Mouse (Mus musculus): ENCODE measurements around the gene Cyb5rl. TPM values are rescaled to one million over a fixed set of nuclear protein-coding genes. Genes with fewer than 3 reads are reported as not detected.

Gene Cyb5rl
- polyA plus RNA-seq, 1 experiment from 2014 or later, result 4.5 TPM

DNA sequence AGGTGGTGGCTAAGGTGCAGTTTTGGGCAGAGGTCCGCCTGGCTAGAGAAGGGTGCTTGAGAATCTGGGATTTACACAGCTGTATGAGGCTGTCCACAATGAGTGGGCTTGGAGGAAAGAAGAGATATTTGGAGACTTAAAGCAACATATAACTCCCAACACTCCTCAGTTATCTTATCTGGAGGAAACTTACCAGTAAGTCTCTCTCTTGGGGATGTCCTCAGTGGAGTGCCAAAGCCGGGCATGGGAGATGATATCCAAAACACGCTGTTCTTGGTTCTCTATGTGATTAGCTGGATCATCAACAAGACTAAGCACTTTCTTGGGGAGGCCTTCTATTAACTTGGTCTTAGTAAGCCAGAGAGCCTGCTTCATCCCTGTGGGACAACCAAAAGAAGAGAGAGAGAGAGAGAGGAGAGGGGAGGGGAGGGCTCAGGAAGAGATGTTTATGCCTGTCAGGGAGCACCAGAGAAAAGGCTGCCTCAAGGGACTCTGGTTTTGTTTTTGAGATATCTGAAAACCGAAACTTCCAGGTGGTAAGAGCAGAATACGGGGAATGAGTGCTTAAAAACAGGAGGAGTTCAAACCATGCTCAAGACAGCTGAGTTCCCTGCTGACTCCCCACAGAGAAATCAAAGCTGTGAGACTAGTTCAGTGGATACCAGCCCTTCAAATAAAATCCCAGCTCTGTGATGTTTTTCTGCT lies 2.2 kb upstream of the Cyb5rl start:
- H3K4me1 ChIP-seq (replicated peaks), result peaks cover 20% of the 10 kb centered on the region
- peaks cover 51% of the 10 kb centered on the region for H3K36me3 ChIP-seq
- H3K4me2 ChIP-seq, result no peak overlapping the region
- ATAC-seq (ENCODE audit: low read depth), result no peak
- no peak overlapping the region for H3K27ac ChIP-seq (replicated peaks)
- no peak overlapping the region for H3K4me3 ChIP-seq
- H3K9me3 ChIP-seq, result no peaks in the 10 kb centered on the region
- H3K27me3 ChIP-seq, result no peaks in the 10 kb centered on the region
- 92% methylated on average over 5 of the region's 5 CpGs for WGBS
- H3K9ac ChIP-seq, result no peak overlapping the region

DNA sequence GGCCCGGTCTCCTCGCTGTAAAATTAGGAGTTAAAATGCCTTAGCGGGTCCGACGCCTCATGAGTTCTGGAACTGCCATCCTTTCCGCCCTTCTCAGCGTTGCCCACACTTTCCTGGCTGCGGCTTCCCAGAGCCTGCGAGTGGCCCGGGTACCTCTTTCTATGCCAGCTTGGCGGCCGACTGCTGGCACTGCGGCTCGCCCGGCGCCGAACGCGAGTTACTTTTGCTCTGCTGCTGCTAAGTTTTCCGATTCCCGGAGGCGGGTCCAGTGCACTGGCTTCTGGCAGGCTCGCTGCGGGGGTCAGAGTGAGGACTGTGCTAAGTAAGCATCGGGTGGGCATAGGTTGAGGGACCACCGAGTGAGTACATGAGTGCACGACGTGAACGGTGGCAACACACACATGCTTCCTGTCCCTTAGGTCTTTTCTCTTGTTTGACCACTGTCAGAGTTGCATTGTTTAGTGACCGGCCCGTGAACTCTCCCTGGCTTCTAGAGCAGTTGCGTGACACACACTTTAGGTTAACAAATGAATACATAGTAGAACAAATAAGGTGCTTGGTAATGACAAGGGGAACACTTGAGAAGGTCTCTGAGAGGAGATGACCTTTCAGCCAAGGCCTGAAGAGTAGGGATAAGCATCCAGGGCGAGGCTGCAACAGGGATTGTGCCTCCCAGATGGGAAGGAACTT lies 508 bp downstream of the Cyb5rl start:
- peak overlapping the region; percentile 98 for H3K4me2 ChIP-seq
- H3K4me3 ChIP-seq, result peak overlapping the region; percentile 70
- peaks cover 20% of the 10 kb centered on the region for H3K4me1 ChIP-seq (replicated peaks)
- H3K9ac ChIP-seq, result peak overlapping the region; percentile 85
- WGBS, result 3% methylated on average over 33 of the region's 33 CpGs
- no peaks in the 10 kb centered on the region for H3K27me3 ChIP-seq
- H3K9me3 ChIP-seq, result no peaks in the 10 kb centered on the region
- H3K36me3 ChIP-seq, result peaks cover 24% of the 10 kb centered on the region
- peak overlapping the region; percentile 42; the same call in 1 of the 2 replicates for H3K27ac ChIP-seq (replicated peaks)
- peak; percentile 48 for ATAC-seq (ENCODE audit: low read depth)

DNA sequence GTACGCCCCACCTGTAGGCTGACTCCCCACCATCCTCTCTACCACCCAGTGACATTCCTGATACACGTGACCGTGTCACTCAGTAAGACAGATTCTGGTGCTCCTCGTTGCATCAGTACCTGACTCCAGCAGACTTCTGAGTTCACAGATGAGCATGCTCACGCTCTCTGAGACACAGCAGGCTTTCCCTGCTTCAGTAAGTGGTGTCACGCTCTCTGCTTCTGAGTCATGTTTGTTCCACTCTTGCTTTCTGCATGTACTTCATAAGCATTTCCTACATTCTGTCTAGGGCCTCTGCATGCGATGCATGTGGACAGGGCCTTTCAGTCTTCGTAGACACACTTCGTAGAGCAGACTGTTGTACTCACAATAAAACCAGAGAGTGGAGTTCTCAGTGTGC lies 5.6 kb downstream of the Cyb5rl start:
- Histone ChIP-seq H3K9ac (no peak overlapping the region), H3K4me3 (no peak overlapping the region), H3K27me3 (no peaks in the 10 kb centered on the region), H3K9me3 (no peaks in the 10 kb centered on the region), H3K36me3 (no peaks in the 10 kb centered on the region), H3K4me1 (replicated peaks) (peaks cover 6% of the 10 kb centered on the region), H3K27ac (replicated peaks) (no peak overlapping the region), H3K4me2 (no peak overlapping the region)
- 82% methylated on average over 9 of the region's 9 CpGs for WGBS
- ATAC-seq (ENCODE audit: low read depth), result no peak

DNA sequence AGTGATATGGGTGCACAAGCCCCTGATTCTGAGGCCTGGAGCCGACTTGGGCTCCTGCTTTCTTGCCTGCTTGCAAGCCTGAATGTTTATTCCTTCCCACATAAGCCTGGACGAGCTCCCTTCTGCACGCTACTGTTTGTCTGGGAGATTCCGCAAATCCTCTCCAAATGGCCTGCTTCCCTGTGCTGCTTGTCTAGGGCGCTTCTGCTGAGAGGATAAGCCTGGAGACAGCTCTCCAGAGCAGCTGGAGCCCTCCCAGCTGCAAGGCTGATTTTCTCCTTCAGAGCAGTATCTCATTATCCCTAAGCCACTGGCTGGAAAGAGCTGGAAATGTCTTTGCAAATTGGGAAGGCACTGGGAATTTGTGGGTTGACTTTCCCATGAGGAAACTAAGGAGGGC lies 8.7 kb downstream of the Cyb5rl start:
- Histone ChIP-seq H3K4me1 (replicated peaks) (no peaks in the 10 kb centered on the region), H3K36me3 (no peaks in the 10 kb centered on the region), H3K4me3 (no peak overlapping the region), H3K4me2 (no peak overlapping the region), H3K27me3 (no peaks in the 10 kb centered on the region), H3K27ac (replicated peaks) (0 out of 2 replicates have a peak overlapping the region, but pooled peaks have one; percentile 18), H3K9ac (no peak overlapping the region), H3K9me3 (no peaks in the 10 kb centered on the region)
- no peak for ATAC-seq (ENCODE audit: low read depth)
- WGBS, result 76% methylated on average over 5 of the region's 5 CpGs

DNA sequence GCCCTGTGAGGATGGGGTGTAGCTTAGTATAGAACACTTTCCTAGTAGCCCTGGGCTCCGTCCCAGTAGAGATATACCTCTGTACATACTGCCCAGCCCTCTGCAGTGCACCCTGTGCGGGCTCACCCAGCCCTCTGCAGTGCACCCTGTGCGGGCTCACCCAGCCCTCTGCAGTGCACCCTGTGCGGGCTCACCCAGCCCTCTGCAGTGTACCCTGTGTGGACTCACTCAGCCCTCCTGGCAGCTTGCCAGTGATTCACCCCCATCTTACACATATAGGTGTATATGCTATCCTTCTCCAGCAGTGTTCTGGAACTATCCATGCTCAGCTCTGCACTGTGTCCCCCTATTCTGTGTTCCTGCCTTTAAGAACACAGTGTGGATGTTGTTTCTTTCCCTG lies 12.1 kb downstream of the Cyb5rl start:
- H3K9ac ChIP-seq, result no peak overlapping the region
- no peak overlapping the region for H3K27ac ChIP-seq (replicated peaks)
- no peak; the same call in 1 of the 2 replicates for ATAC-seq (ENCODE audit: low read depth)
- H3K27me3 ChIP-seq, result no peaks in the 10 kb centered on the region
- no peak overlapping the region for H3K4me3 ChIP-seq
- H3K4me1 ChIP-seq (replicated peaks), result peaks cover 8% of the 10 kb centered on the region
- no peaks in the 10 kb centered on the region for H3K36me3 ChIP-seq
- no peak overlapping the region for H3K4me2 ChIP-seq
- H3K9me3 ChIP-seq, result no peaks in the 10 kb centered on the region
- WGBS, result 79% methylated on average over 4 of the region's 4 CpGs

DNA sequence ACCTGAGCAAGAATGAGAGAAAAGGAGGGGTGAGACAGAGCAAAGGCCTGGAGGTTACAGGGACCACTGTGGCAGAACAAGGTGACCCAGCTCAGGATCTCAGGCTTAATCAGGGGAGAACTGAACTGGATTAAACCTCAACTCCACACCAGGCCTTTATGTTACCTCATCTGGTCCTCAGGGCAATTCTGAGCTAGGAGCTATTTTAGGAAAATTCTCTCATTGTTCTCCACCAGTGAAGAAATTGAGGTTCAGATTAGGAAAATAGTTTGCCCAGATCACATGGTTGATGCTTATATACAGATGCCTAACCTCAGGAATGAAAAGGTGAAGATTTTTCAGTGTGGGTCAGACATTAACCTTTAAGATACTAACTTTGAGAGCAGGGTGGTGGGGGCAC lies 12.9 kb downstream of the Cyb5rl start:
- no peak for ATAC-seq (ENCODE audit: low read depth)
- H3K27me3 ChIP-seq, result no peaks in the 10 kb centered on the region
- no peaks in the 10 kb centered on the region for H3K9me3 ChIP-seq
- no peak overlapping the region for H3K9ac ChIP-seq
- H3K4me3 ChIP-seq, result no peak overlapping the region
- H3K27ac ChIP-seq (replicated peaks), result no peak overlapping the region
- peaks cover 16% of the 10 kb centered on the region for H3K4me1 ChIP-seq (replicated peaks)
- no peak overlapping the region for H3K4me2 ChIP-seq
- no peaks in the 10 kb centered on the region for H3K36me3 ChIP-seq

DNA sequence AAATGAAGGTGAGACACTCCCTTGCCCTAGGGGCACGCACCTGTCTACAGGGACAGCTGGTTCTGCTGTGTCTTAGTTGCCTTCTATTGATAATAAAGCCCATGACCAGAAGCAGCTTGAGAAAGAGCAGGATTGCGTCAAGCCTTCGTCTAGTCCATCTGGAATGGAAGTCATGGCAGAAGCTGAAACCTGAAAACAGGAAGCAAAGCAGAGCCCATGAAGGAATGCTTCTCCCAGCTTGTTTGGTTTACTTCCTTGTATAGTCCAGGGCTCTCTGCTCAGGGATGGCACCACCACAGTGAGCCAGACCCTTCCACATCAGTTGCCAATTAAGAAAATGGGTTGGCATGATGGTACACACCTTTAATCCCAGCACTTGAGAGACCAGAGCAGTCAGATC lies 15.4 kb downstream of the Cyb5rl start:
- no peak overlapping the region for H3K4me2 ChIP-seq
- H3K27ac ChIP-seq (replicated peaks), result no peak overlapping the region
- no peak overlapping the region for H3K4me3 ChIP-seq
- H3K4me1 ChIP-seq (replicated peaks), result peaks cover 25% of the 10 kb centered on the region
- 93% methylated on average over 3 of the region's 3 CpGs for WGBS
- ATAC-seq (ENCODE audit: low read depth), result no peak
- H3K9ac ChIP-seq, result no peak overlapping the region
- no peaks in the 10 kb centered on the region for H3K36me3 ChIP-seq
- no peaks in the 10 kb centered on the region for H3K9me3 ChIP-seq
- H3K27me3 ChIP-seq, result no peaks in the 10 kb centered on the region

DNA sequence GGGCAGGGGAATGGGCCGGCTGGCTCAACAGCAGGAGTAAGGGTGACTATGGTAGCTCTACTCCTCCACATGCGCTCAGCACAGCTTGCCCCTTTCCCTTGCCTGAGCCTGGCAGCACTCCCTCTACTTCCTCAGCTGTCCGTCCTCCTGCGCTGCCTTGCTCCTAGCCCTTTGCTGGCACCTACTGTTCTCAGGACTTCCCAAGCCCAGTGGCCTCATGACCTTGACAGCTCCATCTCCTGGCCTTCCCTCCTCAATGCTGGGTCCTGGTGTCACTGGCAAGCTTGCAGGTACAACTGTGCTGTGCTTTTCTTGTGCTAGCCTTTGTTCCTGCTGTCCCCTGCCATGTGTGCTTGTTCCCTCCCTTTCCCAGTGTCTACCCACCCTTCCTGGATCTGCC lies 16.3 kb downstream of the Cyb5rl start:
- WGBS, result 89% methylated on average over 4 of the region's 4 CpGs
- Histone ChIP-seq H3K27ac (replicated peaks) (peak overlapping the region; percentile 86; the same call in 1 of the 2 replicates), H3K36me3 (no peaks in the 10 kb centered on the region), H3K4me2 (no peak overlapping the region), H3K4me1 (replicated peaks) (peaks cover 25% of the 10 kb centered on the region), H3K9me3 (no peaks in the 10 kb centered on the region), H3K9ac (no peak overlapping the region), H3K27me3 (no peaks in the 10 kb centered on the region), H3K4me3 (no peak overlapping the region)
- ATAC-seq (ENCODE audit: low read depth), result no peak

DNA sequence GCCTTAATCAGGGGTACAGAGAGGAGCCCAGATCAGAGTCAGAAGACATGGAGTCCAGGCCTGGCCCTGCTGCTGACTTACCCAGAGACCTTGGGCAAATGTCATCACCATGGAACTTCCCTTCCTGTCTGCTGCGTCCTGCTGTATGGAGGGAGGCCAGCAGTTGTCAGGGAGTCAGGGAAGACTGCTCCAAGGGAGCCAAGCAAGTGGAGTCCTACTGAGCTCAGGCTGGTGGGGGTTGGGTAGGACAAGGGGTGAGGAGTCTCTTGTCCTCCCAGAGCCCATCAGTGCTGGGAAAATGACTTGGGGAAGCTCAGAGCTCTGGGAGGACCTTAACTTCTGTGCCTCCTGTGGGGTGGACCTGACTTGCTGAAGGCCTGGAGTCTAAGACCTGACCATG lies 17.6 kb downstream of the Cyb5rl start:
- Histone ChIP-seq H3K4me2 (no peak overlapping the region), H3K9me3 (no peaks in the 10 kb centered on the region), H3K9ac (peak overlapping the region; percentile 41; the same call in 1 of the 2 replicates), H3K4me3 (no peak overlapping the region), H3K4me1 (replicated peaks) (peaks cover 25% of the 10 kb centered on the region), H3K27ac (replicated peaks) (peak overlapping the region; percentile 86), H3K27me3 (no peaks in the 10 kb centered on the region), H3K36me3 (no peaks in the 10 kb centered on the region)
- ATAC-seq (ENCODE audit: low read depth), result peak; percentile 80
- 13% methylated on average over 1 of the region's 1 CpGs for WGBS

DNA sequence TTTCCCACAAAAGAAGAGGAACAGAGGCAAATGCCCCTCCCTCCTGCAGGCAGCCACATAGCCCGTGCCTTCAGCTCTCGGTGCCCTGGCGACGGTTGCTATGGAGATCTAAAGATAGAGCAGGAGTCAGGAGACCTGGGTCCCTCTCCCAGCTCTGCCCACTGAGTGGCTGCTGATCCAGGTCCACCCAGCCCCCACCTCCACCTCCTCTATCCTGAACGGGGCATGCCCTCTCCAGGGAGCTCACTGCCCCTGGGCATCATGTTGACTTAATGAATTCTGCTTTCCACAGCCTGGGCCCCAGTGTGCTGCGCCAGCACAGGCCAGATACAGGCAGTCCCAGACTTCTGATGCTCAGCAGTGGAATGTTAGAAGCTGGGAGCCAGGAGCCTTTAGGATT lies 18.1 kb downstream of the Cyb5rl start:
- WGBS, result 3% methylated on average over 6 of the region's 6 CpGs
- no peaks in the 10 kb centered on the region for H3K9me3 ChIP-seq
- no peak overlapping the region for H3K4me2 ChIP-seq

DNA sequence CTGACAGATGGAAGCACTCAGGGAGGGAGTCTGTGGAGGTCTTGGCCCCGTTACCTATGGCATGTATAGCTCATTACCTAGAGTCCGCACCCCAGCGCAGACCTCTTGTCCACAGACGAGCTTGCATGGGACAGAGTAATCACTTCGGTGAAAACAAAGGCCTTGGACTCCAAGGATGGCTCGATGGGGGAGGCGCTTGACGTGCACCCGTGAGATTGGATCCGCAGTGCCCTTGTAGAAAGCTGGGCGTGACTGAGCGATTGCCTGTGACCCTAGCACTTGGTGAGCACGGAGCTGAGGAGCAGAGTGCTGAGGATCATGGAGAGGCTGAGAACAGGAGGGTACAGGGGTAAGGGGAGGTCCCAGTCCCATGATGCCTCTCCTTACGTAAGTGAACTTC lies 24.9 kb downstream of the Cyb5rl start:
- ATAC-seq (ENCODE audit: low read depth), result no peak
- Histone ChIP-seq H3K27me3 (no peaks in the 10 kb centered on the region), H3K36me3 (no peaks in the 10 kb centered on the region), H3K27ac (replicated peaks) (no peak overlapping the region), H3K9ac (no peak overlapping the region), H3K4me3 (no peak overlapping the region), H3K9me3 (no peaks in the 10 kb centered on the region), H3K4me1 (replicated peaks) (peaks cover 17% of the 10 kb centered on the region), H3K4me2 (no peak overlapping the region)
- WGBS, result 84% methylated on average over 14 of the region's 14 CpGs

More for the DNA sequence above, 18.1 kb downstream of the Cyb5rl start:
- no peaks in the 10 kb centered on the region for H3K27me3 ChIP-seq
- peak overlapping the region; percentile 41; the same call in 1 of the 2 replicates for H3K9ac ChIP-seq
- H3K36me3 ChIP-seq, result no peaks in the 10 kb centered on the region
- peak; percentile 96 for ATAC-seq (ENCODE audit: low read depth)
- peak overlapping the region; percentile 86 for H3K27ac ChIP-seq (replicated peaks)
- peaks cover 25% of the 10 kb centered on the region for H3K4me1 ChIP-seq (replicated peaks)
- no peak overlapping the region for H3K4me3 ChIP-seq

DNA sequence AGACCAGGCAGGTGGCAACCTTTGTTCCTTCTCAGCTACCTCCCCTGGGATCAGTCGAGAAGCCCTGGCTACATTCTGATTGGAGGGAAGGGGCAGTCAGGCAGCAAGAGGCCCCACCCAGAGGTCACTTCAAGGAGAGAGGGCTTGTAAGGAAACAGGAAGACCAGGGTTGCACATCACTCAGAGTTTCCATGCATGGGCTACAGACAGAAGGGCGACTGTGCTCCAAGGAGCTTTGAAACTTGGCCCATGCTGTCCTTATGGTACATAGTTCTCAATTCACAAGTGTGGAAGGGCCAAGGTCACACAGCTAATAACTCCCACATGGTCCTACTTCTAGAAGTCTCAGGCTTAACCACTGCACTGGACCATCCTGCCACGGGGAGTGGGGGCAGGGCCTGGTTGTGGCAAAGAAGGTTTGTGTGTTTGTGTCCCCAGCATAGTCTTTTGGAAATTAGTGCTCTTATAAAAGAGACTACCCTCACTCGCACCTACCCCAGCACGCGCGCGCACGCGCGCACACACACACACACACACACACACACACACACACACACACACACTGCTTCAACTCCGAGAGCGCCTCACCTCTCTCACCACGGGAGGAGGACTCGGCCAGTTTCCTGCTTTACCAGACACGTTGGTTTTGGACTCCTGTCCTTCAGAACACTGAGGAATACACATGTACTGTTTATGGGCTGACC lies 27.8 kb downstream of the Cyb5rl start:
- no peak overlapping the region for H3K4me2 ChIP-seq
- no peak overlapping the region for H3K4me3 ChIP-seq
- no peaks in the 10 kb centered on the region for H3K9me3 ChIP-seq
- 85% methylated on average over 16 of the region's 16 CpGs for WGBS
- H3K4me1 ChIP-seq (replicated peaks), result peaks cover 35% of the 10 kb centered on the region
- no peak overlapping the region for H3K9ac ChIP-seq
- H3K36me3 ChIP-seq, result no peaks in the 10 kb centered on the region
- no peaks in the 10 kb centered on the region for H3K27me3 ChIP-seq
- ATAC-seq (ENCODE audit: low read depth), result no peak
- no peak overlapping the region for H3K27ac ChIP-seq (replicated peaks)
